Mouse (Mus musculus) embryonic fibroblast, embryonic 13.5 days (primary cell): ENCODE data around the gene Ank3.

ENCODE experiments used
- CTCF ChIP-seq: IDR thresholded peaks from 2 replicates; pipeline ENCODE4 v1.5.1; 2011; ENCODE audit warnings: mild to moderate bottlenecking, control low read depth, low read length, moderate library complexity, borderline replicate concordance; ENCODE audit not compliant: insufficient read depth
- POLR2A ChIP-seq: IDR thresholded peaks from 2 replicates; pipeline ENCODE4 v1.6.1; 2011; ENCODE audit warnings: low read depth, mild to moderate bottlenecking, control low read depth, low read length, moderate library complexity

DNA sequence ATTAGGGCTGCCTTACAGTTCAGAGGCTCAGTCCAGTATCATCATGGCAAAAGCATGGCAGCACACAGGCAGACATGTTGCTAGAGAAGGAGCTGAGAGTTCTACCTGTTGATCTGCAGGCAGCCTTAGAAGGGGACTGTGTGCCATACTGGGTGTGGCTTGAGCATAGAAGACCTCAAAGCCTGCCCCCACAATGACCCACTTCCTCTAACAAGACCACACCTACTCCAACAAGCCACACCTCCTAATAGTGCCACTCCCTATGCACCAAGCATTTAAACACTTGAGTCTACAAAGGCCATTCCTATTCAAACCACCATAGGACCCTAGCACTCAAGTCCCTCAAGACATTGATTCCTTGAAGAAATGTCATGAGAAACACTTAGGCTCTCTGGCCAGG lies 643.0 kb downstream of the Ank3 start:
- TF ChIP-seq CTCF, result no peak
- TF ChIP-seq POLR2A, result no peak
